Mouse (Mus musculus): ENCODE measurements around the gene Vmn2r10.
"Not testable (repeated sequence)": the region's sequence is repeated elsewhere in the genome, so short reads cannot be mapped to it uniquely, and the experiment has no call there.

Vmn2r10 gene

DNA sequence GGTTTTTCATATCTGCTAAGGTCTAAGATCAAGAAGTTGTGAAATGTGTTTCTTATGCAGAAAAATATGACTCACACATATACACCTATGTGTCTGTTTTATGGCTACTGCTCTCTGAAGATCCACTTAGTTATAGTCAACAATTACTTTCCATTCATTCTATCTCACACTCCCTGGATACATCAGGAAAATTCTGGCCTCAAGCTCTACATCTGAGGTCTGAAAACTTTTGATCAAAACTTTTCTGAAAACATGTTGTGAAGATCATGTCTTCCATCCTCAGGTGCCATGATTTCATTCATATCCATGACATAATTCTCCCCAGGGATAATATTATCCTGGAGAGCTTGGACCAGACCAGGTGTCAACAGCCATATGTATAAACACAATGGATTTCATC is at the start of gene Vmn2r10:
Gene Vmn2r10, minus strand, starts transcription at position 101 of the 400 bp plus-strand sequence.
- not testable (repeated sequence) for DNase-seq (ENCODE audit: low spot score in 2 of 2)

DNA sequence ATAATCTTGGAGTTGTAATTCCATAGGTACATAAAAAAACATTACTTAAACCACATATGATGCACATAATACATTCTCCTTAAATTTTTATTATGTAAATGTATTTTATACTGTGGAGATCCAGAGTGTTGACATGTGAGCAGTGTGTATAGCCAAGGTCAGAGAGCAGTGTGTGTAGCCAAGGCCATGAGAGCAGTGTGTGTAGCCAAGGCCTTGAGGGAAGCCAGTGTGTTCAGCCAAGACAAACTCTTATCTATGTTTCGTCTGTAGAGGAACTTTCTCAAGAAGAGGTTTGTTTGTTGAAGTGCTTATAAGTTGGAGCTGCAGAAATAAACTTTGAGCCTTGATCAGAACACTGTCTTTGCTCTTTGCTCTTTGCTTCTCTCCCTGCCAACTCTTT is 49.0 kb upstream of the Vmn2r10 start:
- DNase-seq (ENCODE audit: low spot score in 2 of 2), result no peak

DNA sequence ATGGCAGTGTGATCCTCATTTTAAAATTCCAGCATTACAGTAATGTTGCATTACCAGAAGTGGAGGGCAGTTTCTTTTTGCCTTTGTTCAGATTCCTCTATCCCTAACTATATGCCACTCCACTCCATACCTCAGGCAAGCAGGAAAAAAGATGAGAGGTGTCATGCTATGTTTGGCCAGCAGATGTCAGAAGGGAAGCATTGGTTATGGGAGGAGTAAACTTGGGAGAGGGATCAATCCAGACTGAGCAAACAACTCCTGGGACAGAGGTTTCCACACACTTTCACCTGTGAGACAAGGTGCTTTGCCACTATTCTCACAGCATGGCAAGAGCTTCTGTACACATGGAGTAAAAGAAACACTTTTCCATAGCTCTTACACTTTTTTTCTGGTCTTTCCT is 26.3 kb upstream of the Vmn2r10 start:
- no peak for DNase-seq (ENCODE audit: low spot score in 2 of 2)

DNA sequence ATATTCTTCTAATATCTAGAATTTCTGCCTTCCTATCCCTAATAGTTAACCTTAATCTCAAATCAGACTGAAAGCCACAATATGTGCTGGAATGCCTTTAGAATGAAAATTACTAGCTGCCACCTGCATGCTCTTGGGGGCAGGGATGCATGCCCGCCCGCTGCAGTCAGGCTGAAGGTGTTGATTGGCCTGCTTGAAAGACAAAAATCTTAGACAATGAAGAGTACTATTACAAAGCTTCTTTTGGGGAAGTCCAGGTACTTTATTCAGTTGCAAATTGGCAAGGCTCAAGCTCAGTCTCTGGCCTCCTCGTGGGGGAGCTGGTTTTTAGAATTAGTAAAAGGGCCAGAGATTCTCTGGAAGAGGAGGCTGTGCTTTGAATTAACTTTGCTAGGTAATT is 17.4 kb downstream of the Vmn2r10 start:
- DNase-seq (ENCODE audit: low spot score in 2 of 2), result no peak
